Mouse (Mus musculus): ENCODE measurements at regions not wholly inside any gene's neighbourhood (a gene's known extent, or its start where the extent isn't known, plus 50 kb on each side); places are given as distances from the start of the nearest gene placed in this dataset.

GRCm38 (mm10) chr9:88214758-88215157 is 112.2 kb upstream of the Nt5e start:
- Histone ChIP-seq H3K27me3 (ENCODE audit: control insufficient read depth, insufficient read depth, low read length) (no peaks in the 10 kb centered on the region), H3K4me1 (replicated peaks; ENCODE audit: control insufficient read depth, insufficient read depth, low read length) (no peaks in the 10 kb centered on the region), H3K4me3 (ENCODE audit: control insufficient read depth, insufficient read depth, low read length) (no peak overlapping the region), H3K36me3 (ENCODE audit: control insufficient read depth, insufficient read depth, low read length) (no peaks in the 10 kb centered on the region), H3K27ac (ENCODE audit: control insufficient read depth, insufficient read depth, low read length) (no peak overlapping the region)
- TF ChIP-seq CTCF (IDR thresholded peaks at IDR 0.05; ENCODE audit: borderline replicate concordance, control insufficient read depth, extremely low read depth, insufficient read depth, low read length, poor library complexity) = no peak
- no peak for TF ChIP-seq POLR2A (IDR thresholded peaks at IDR 0.05; ENCODE audit: control insufficient read depth, extremely low read depth, insufficient read depth, low read length, poor library complexity)
- WGBS = 78% methylated on average over 6 of the region's 6 CpGs
- DNase-seq = no peak

GRCm38 (mm10) chr9:88220360-88220759 is 106.6 kb upstream of the Nt5e start:
- no peaks in the 10 kb centered on the region for H3K4me1 ChIP-seq (replicated peaks; ENCODE audit: control insufficient read depth, insufficient read depth, low read length)
- no peak overlapping the region for H3K4me3 ChIP-seq (ENCODE audit: control insufficient read depth, insufficient read depth, low read length)
- H3K27ac ChIP-seq (ENCODE audit: control insufficient read depth, insufficient read depth, low read length) = no peak overlapping the region
- no peak for DNase-seq
- no peaks in the 10 kb centered on the region for H3K27me3 ChIP-seq (ENCODE audit: control insufficient read depth, insufficient read depth, low read length)
- 75% methylated on average over 3 of the region's 3 CpGs for WGBS
- H3K36me3 ChIP-seq (ENCODE audit: control insufficient read depth, insufficient read depth, low read length) = no peaks in the 10 kb centered on the region
- TF ChIP-seq CTCF (IDR thresholded peaks at IDR 0.05; ENCODE audit: borderline replicate concordance, control insufficient read depth, extremely low read depth, insufficient read depth, low read length, poor library complexity) = no peak
- no peak for TF ChIP-seq POLR2A (IDR thresholded peaks at IDR 0.05; ENCODE audit: control insufficient read depth, extremely low read depth, insufficient read depth, low read length, poor library complexity)

GRCm38 (mm10) chr9:88221276-88221675 is 105.7 kb upstream of the Nt5e start:
- no peak overlapping the region for H3K27ac ChIP-seq (ENCODE audit: control insufficient read depth, insufficient read depth, low read length)
- 88% methylated on average over 14 of the region's 14 CpGs for WGBS
- no peak overlapping the region for H3K4me3 ChIP-seq (ENCODE audit: control insufficient read depth, insufficient read depth, low read length)
- no peaks in the 10 kb centered on the region for H3K4me1 ChIP-seq (replicated peaks; ENCODE audit: control insufficient read depth, insufficient read depth, low read length)
- H3K27me3 ChIP-seq (ENCODE audit: control insufficient read depth, insufficient read depth, low read length) = no peaks in the 10 kb centered on the region
- no peak for DNase-seq
- no peaks in the 10 kb centered on the region for H3K36me3 ChIP-seq (ENCODE audit: control insufficient read depth, insufficient read depth, low read length)
- TF ChIP-seq CTCF (IDR thresholded peaks at IDR 0.05; ENCODE audit: borderline replicate concordance, control insufficient read depth, extremely low read depth, insufficient read depth, low read length, poor library complexity) = no peak

- Histone ChIP-seq H3K36me3 (ENCODE audit: control insufficient read depth, insufficient read depth, low read length) (no peaks in the 10 kb centered on the region), H3K4me1 (replicated peaks; ENCODE audit: control insufficient read depth, insufficient read depth, low read length) (no peaks in the 10 kb centered on the region), H3K27ac (ENCODE audit: control insufficient read depth, insufficient read depth, low read length) (no peak overlapping the region), H3K4me3 (ENCODE audit: control insufficient read depth, insufficient read depth, low read length) (no peak overlapping the region), H3K27me3 (ENCODE audit: control insufficient read depth, insufficient read depth, low read length) (no peaks in the 10 kb centered on the region)
- peak; percentile 13 for DNase-seq
- TF ChIP-seq CTCF (IDR thresholded peaks at IDR 0.05; ENCODE audit: borderline replicate concordance, control insufficient read depth, extremely low read depth, insufficient read depth, low read length, poor library complexity) = no peak
- TF ChIP-seq POLR2A (IDR thresholded peaks at IDR 0.05; ENCODE audit: control insufficient read depth, extremely low read depth, insufficient read depth, low read length, poor library complexity) = no peak
- WGBS = 33% methylated on average over 7 of the region's 7 CpGs
These were observed 105.1 kb upstream of the Nt5e start for GRCm38 (mm10) chr9:88221850-88222353.

- peaks cover 2% of the 10 kb centered on the region; the same call in 1 of the 2 replicates for H3K4me1 ChIP-seq (replicated peaks; ENCODE audit: control insufficient read depth, insufficient read depth, low read length)
- WGBS = 76% methylated on average over 2 of the region's 2 CpGs
- DNase-seq = no peak
- no peaks in the 10 kb centered on the region for H3K36me3 ChIP-seq (ENCODE audit: control insufficient read depth, insufficient read depth, low read length)
- H3K27me3 ChIP-seq (ENCODE audit: control insufficient read depth, insufficient read depth, low read length) = no peaks in the 10 kb centered on the region
- no peak for TF ChIP-seq CTCF (IDR thresholded peaks at IDR 0.05; ENCODE audit: borderline replicate concordance, control insufficient read depth, extremely low read depth, insufficient read depth, low read length, poor library complexity)
- TF ChIP-seq POLR2A (IDR thresholded peaks at IDR 0.05; ENCODE audit: control insufficient read depth, extremely low read depth, insufficient read depth, low read length, poor library complexity) = no peak
- no peak overlapping the region for H3K4me3 ChIP-seq (ENCODE audit: control insufficient read depth, insufficient read depth, low read length)
- no peak overlapping the region for H3K27ac ChIP-seq (ENCODE audit: control insufficient read depth, insufficient read depth, low read length)
These were observed 89.9 kb upstream of the Nt5e start for GRCm38 (mm10) chr9:88237126-88237525.

- no peak for TF ChIP-seq POLR2A (IDR thresholded peaks at IDR 0.05; ENCODE audit: control insufficient read depth, extremely low read depth, insufficient read depth, low read length, poor library complexity)
- no peak for TF ChIP-seq CTCF (IDR thresholded peaks at IDR 0.05; ENCODE audit: borderline replicate concordance, control insufficient read depth, extremely low read depth, insufficient read depth, low read length, poor library complexity)
- peaks cover 2% of the 10 kb centered on the region; the same call in 1 of the 2 replicates for H3K4me1 ChIP-seq (replicated peaks; ENCODE audit: control insufficient read depth, insufficient read depth, low read length)
- no peak for DNase-seq
- H3K36me3 ChIP-seq (ENCODE audit: control insufficient read depth, insufficient read depth, low read length) = no peaks in the 10 kb centered on the region
- no peak overlapping the region for H3K27ac ChIP-seq (ENCODE audit: control insufficient read depth, insufficient read depth, low read length)
- 85% methylated on average over 5 of the region's 5 CpGs for WGBS
- H3K27me3 ChIP-seq (ENCODE audit: control insufficient read depth, insufficient read depth, low read length) = no peaks in the 10 kb centered on the region
- no peak overlapping the region for H3K4me3 ChIP-seq (ENCODE audit: control insufficient read depth, insufficient read depth, low read length)
These were observed 88.7 kb upstream of the Nt5e start for GRCm38 (mm10) chr9:88238346-88238745.

GRCm38 (mm10) chr9:88240740-88241139 is 86.3 kb upstream of the Nt5e start:
- TF ChIP-seq POLR2A (IDR thresholded peaks at IDR 0.05; ENCODE audit: control insufficient read depth, extremely low read depth, insufficient read depth, low read length, poor library complexity) (no peak), CTCF (IDR thresholded peaks at IDR 0.05; ENCODE audit: borderline replicate concordance, control insufficient read depth, extremely low read depth, insufficient read depth, low read length, poor library complexity) (no peak)
- 59% methylated on average over 4 of the region's 4 CpGs for WGBS
- H3K4me3 ChIP-seq (ENCODE audit: control insufficient read depth, insufficient read depth, low read length) = no peak overlapping the region
- no peak for DNase-seq
- H3K4me1 ChIP-seq (replicated peaks; ENCODE audit: control insufficient read depth, insufficient read depth, low read length) = peaks cover 2% of the 10 kb centered on the region; the same call in 1 of the 2 replicates
- H3K36me3 ChIP-seq (ENCODE audit: control insufficient read depth, insufficient read depth, low read length) = no peaks in the 10 kb centered on the region
- H3K27ac ChIP-seq (ENCODE audit: control insufficient read depth, insufficient read depth, low read length) = no peak overlapping the region
- no peaks in the 10 kb centered on the region for H3K27me3 ChIP-seq (ENCODE audit: control insufficient read depth, insufficient read depth, low read length)

Measured in thymus, adult 2 months (tissue).